Mouse (Mus musculus): ENCODE measurements around the gene Cep131. TPM values are rescaled to one million over a fixed set of nuclear protein-coding genes. Genes with fewer than 3 reads are reported as not detected.

Cep131 gene
- polyA plus RNA-seq, 1 experiment from 2014 or later = 35.6 TPM

DNA sequence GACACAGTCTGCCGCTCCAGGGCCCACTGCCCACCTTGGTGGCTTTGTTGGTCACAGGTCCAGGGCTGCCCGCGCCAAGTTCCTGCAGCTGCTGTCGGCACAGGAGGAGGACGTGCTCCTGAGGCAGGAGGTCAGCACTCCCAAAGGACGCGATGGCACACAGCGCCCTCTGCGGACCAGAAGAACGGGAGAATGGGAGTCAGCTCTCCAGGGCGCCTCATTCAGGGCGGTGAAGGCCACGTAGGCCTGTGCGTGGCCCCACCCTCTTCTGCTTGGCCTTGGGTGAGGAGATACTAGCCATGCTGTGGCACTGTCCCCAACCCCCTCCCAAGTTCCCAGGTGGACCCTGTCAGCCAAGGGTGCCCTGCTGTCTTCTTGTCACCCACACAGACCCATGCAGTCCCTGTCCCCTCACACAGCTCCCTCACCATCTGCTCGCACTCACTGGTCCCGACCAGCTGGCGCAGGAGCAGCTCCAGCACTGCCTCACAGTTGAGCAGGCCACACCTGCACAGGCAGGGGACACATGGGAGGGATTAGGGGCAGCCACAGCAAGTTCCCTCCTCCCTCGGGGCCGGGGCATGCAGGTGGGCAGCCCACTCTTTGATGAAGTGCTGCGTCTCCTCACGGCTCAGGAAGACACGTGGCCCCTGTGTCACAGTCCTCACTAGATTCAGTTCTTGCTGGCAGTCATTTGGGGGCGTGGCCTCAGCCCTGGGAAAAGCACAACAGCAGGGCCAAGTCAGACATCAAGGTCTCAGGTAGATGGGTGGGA is 6.4 kb upstream of the Cep131 start:
- Histone ChIP-seq H3K4me1 (peaks cover 8% of the 10 kb centered on the region), H3K9me3 (no peaks in the 10 kb centered on the region), H3K4me3 (no peak overlapping the region), H3K4me2 (no peak overlapping the region), H3K9ac (no peak overlapping the region), H3K27me3 (replicated peaks) (no peaks in the 10 kb centered on the region), H3K36me3 (replicated peaks) (peaks cover 26% of the 10 kb centered on the region; the same call in 1 of the 2 replicates), H3K27ac (no peak overlapping the region)
- 80% methylated on average over 23 of the region's 23 CpGs for WGBS
- ATAC-seq (replicated peaks) = no peak

GRCm38 (mm10) chr11:120090661-120091060 is 4.0 kb upstream of the Cep131 start:
- peaks cover 26% of the 10 kb centered on the region; the same call in 1 of the 2 replicates for H3K36me3 ChIP-seq (replicated peaks)

GRCm38 (mm10) chr11:120085891-120086627 is 568 bp downstream of the Cep131 start:
- under 1% methylated on average over 25 of the region's 25 CpGs for WGBS
- H3K4me2 ChIP-seq = peak overlapping the region; percentile 70
- peak overlapping the region; percentile 89 for H3K27ac ChIP-seq
- peak overlapping the region; percentile 98 for H3K9ac ChIP-seq
- H3K9me3 ChIP-seq = no peaks in the 10 kb centered on the region
- H3K27me3 ChIP-seq (replicated peaks) = no peaks in the 10 kb centered on the region
- H3K4me1 ChIP-seq = peaks cover 18% of the 10 kb centered on the region
- peak; percentile 25 for ATAC-seq (replicated peaks)
- H3K4me3 ChIP-seq = peak overlapping the region; percentile 86
- peaks cover 15% of the 10 kb centered on the region; the same call in 1 of the 2 replicates for H3K36me3 ChIP-seq (replicated peaks)

More at GRCm38 (mm10) chr11:120090661-120091060, 4.0 kb upstream of the Cep131 start:
- no peaks in the 10 kb centered on the region for H3K27me3 ChIP-seq (replicated peaks)
- no peak overlapping the region for H3K27ac ChIP-seq
- H3K4me1 ChIP-seq = peaks cover 10% of the 10 kb centered on the region
- no peak overlapping the region for H3K4me3 ChIP-seq
- H3K9me3 ChIP-seq = no peaks in the 10 kb centered on the region
- H3K4me2 ChIP-seq = no peak overlapping the region
- no peak overlapping the region for H3K9ac ChIP-seq
- ATAC-seq (replicated peaks) = no peak
- 95% methylated on average over 4 of the region's 4 CpGs for WGBS

- H3K4me2 ChIP-seq = no peak overlapping the region
- H3K4me3 ChIP-seq = no peak overlapping the region
- 94% methylated on average over 6 of the region's 6 CpGs for WGBS
- ATAC-seq (replicated peaks) = no peak
- H3K36me3 ChIP-seq (replicated peaks) = peaks cover 30% of the 10 kb centered on the region; the same call in 1 of the 2 replicates
- no peak overlapping the region for H3K9ac ChIP-seq
- peaks cover 4% of the 10 kb centered on the region for H3K4me1 ChIP-seq
- H3K27me3 ChIP-seq (replicated peaks) = no peaks in the 10 kb centered on the region
- no peaks in the 10 kb centered on the region for H3K9me3 ChIP-seq
- H3K27ac ChIP-seq = no peak overlapping the region
These were observed 6.3 kb downstream of the Cep131 start for GRCm38 (mm10) chr11:120080282-120080681.

- 88% methylated on average over 3 of the region's 3 CpGs for WGBS
- H3K36me3 ChIP-seq (replicated peaks) = peaks cover 37% of the 10 kb centered on the region
- no peaks in the 10 kb centered on the region for H3K9me3 ChIP-seq
- H3K4me3 ChIP-seq = no peak overlapping the region
- H3K4me2 ChIP-seq = no peak overlapping the region
- H3K27ac ChIP-seq = no peak overlapping the region
- H3K4me1 ChIP-seq = no peaks in the 10 kb centered on the region
- no peak for ATAC-seq (replicated peaks)
- no peak overlapping the region for H3K9ac ChIP-seq
- no peaks in the 10 kb centered on the region for H3K27me3 ChIP-seq (replicated peaks)
These were observed 10.4 kb downstream of the Cep131 start for GRCm38 (mm10) chr11:120076191-120076590.

GRCm38 (mm10) chr11:120072986-120073647 is 13.5 kb downstream of the Cep131 start:
- ATAC-seq (replicated peaks) = no peak
- no peak overlapping the region for H3K9ac ChIP-seq
- no peaks in the 10 kb centered on the region for H3K9me3 ChIP-seq
- no peak overlapping the region for H3K27ac ChIP-seq
- H3K4me3 ChIP-seq = no peak overlapping the region
- 91% methylated on average over 9 of the region's 9 CpGs for WGBS
- H3K36me3 ChIP-seq (replicated peaks) = peaks cover 39% of the 10 kb centered on the region
- no peak overlapping the region for H3K4me2 ChIP-seq
- H3K27me3 ChIP-seq (replicated peaks) = no peaks in the 10 kb centered on the region
- H3K4me1 ChIP-seq = no peaks in the 10 kb centered on the region

GRCm38 (mm10) chr11:120071731-120072320 is 14.8 kb downstream of the Cep131 start:
- no peak overlapping the region for H3K4me2 ChIP-seq
- no peak overlapping the region for H3K4me3 ChIP-seq
- no peak overlapping the region for H3K9ac ChIP-seq
- peaks cover 38% of the 10 kb centered on the region for H3K36me3 ChIP-seq (replicated peaks)
- H3K27me3 ChIP-seq (replicated peaks) = no peaks in the 10 kb centered on the region
- no peak for ATAC-seq (replicated peaks)
- 87% methylated on average over 7 of the region's 7 CpGs for WGBS
- no peak overlapping the region for H3K27ac ChIP-seq
- H3K9me3 ChIP-seq = no peaks in the 10 kb centered on the region
- no peaks in the 10 kb centered on the region for H3K4me1 ChIP-seq

DNA sequence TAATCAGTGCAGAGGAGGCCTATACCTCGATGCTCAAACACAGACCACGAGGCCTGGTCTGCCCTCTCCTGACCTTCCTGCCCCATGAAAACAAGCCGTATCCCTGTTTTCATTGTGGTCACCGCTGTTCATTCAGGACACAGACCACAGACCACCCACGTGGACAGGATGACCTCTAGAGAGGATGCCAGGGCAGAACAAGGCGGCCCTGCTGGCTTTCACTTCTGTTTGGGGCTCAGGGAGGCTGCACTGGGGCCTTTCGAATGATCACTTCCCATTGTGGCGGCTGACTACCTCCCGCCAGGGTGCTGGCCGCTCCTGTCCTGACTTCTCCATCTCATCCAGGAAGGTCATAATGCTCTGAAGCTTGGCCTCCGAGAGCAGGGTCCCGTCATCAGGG is 15.6 kb downstream of the Cep131 start:
- Histone ChIP-seq H3K4me3 (no peak overlapping the region), H3K27ac (no peak overlapping the region), H3K27me3 (replicated peaks) (no peaks in the 10 kb centered on the region), H3K9me3 (no peaks in the 10 kb centered on the region), H3K4me2 (no peak overlapping the region), H3K9ac (no peak overlapping the region), H3K4me1 (no peaks in the 10 kb centered on the region), H3K36me3 (replicated peaks) (peaks cover 40% of the 10 kb centered on the region)
- ATAC-seq (replicated peaks) = no peak
- WGBS = 38% methylated on average over 12 of the region's 12 CpGs

DNA sequence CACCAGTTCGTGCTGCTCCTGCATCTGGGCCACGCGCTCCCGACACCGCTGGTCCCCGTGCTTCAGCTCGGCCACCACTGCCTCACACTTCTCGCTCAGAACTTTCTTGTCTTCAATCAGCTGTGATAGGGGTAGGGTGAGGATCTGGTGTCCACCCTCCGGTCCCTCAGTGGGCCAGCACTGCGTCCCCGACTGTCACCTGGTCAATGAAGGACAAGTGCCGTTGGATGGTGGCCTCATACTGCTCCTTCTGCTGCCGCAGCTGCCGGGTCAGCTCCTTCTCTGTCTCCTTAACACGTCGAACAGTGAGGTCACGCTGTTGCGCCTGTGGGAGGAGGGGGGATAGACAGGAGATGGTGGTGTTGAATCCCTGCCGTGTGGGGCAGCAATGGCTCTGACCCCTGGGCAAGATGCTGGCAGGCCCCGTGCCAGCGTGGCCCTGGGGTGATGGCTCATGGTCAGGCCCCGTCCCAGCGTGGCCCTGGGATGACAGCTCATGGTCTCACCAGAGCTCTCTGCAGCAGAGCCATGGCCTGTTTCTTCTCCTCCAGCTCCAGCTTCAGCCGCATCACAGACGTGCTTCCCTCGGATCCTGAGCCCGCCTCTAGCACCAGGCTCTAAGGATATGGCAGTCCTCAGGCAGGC is 16.2 kb downstream of the Cep131 start:
- H3K27ac ChIP-seq = no peak overlapping the region
- no peak for ATAC-seq (replicated peaks)
- H3K27me3 ChIP-seq (replicated peaks) = no peaks in the 10 kb centered on the region
- no peaks in the 10 kb centered on the region for H3K4me1 ChIP-seq
- peaks cover 37% of the 10 kb centered on the region for H3K36me3 ChIP-seq (replicated peaks)
- H3K9me3 ChIP-seq = no peaks in the 10 kb centered on the region
- no peak overlapping the region for H3K9ac ChIP-seq
- no peak overlapping the region for H3K4me2 ChIP-seq
- WGBS = 90% methylated on average over 27 of the region's 27 CpGs
- H3K4me3 ChIP-seq = no peak overlapping the region

GRCm38 (mm10) chr11:120069261-120069660 is 17.4 kb downstream of the Cep131 start:
- H3K36me3 ChIP-seq (replicated peaks) = peaks cover 39% of the 10 kb centered on the region; the same call in 1 of the 2 replicates
- no peak for ATAC-seq (replicated peaks)
- no peak overlapping the region for H3K9ac ChIP-seq
- H3K4me1 ChIP-seq = no peaks in the 10 kb centered on the region
- no peak overlapping the region for H3K4me3 ChIP-seq
- H3K4me2 ChIP-seq = no peak overlapping the region
- no peak overlapping the region for H3K27ac ChIP-seq
- no peaks in the 10 kb centered on the region for H3K9me3 ChIP-seq
- WGBS = 50% methylated on average over 11 of the region's 11 CpGs
- no peaks in the 10 kb centered on the region for H3K27me3 ChIP-seq (replicated peaks)

GRCm38 (mm10) chr11:120067834-120068233 is 18.8 kb downstream of the Cep131 start:
- no peak overlapping the region for H3K9ac ChIP-seq
- peaks cover 39% of the 10 kb centered on the region; the same call in 1 of the 2 replicates for H3K36me3 ChIP-seq (replicated peaks)
- H3K4me1 ChIP-seq = no peaks in the 10 kb centered on the region
- no peak overlapping the region for H3K4me2 ChIP-seq
- H3K27me3 ChIP-seq (replicated peaks) = no peaks in the 10 kb centered on the region
- H3K27ac ChIP-seq = no peak overlapping the region
- no peak overlapping the region for H3K4me3 ChIP-seq
- ATAC-seq (replicated peaks) = no peak
- H3K9me3 ChIP-seq = no peaks in the 10 kb centered on the region
- WGBS = 57% methylated on average over 17 of the region's 17 CpGs

Measured in midbrain, embryonic 15.5 days (tissue).